Mouse (Mus musculus) c-Kit-positive CD71-positive TER-119-negative erythroid progenitor cells, embryonic 14.5 days (primary cell): ENCODE results near the gene Pwp2.
"Not testable (repeated sequence)": the region's sequence is repeated elsewhere in the genome, so short reads cannot be mapped to it uniquely, and the experiment has no call there.

Experiments
- DNase-seq: peaks from one replicate; pipeline ENCODE4 v3.0.0-alpha.2; 2013; ENCODE audit warnings: low read depth

The Pwp2 gene

GRCm38 (mm10) chr10:78184531-78185380, at the start of gene Pwp2:
Gene Pwp2, minus strand, starts transcription at chr10:78185149.
- DNase-seq = peak; percentile 96

- DNase-seq = no peak
Observed at GRCm38 (mm10) chr10:78233756-78234155, 48.8 kb upstream of the Pwp2 start.

- no peak for DNase-seq
Observed at GRCm38 (mm10) chr10:78233161-78233560, 48.2 kb upstream of the Pwp2 start.

GRCm38 (mm10) chr10:78232301-78232980, 47.5 kb upstream of the Pwp2 start:
- DNase-seq = no peak

GRCm38 (mm10) chr10:78228560-78228928, 43.6 kb upstream of the Pwp2 start:
- no peak for DNase-seq

- DNase-seq = no peak
Observed at GRCm38 (mm10) chr10:78227875-78228559, 43.1 kb upstream of the Pwp2 start.

GRCm38 (mm10) chr10:78224136-78224535, 39.2 kb upstream of the Pwp2 start:
- DNase-seq = no peak

GRCm38 (mm10) chr10:78222908-78223307, 38.0 kb upstream of the Pwp2 start:
- no peak for DNase-seq

GRCm38 (mm10) chr10:78221315-78221714, 36.4 kb upstream of the Pwp2 start:
- DNase-seq = no peak

- no peak for DNase-seq
Observed at GRCm38 (mm10) chr10:78219528-78219927, 34.6 kb upstream of the Pwp2 start.

GRCm38 (mm10) chr10:78218576-78218975, 33.6 kb upstream of the Pwp2 start:
- DNase-seq = no peak

GRCm38 (mm10) chr10:78216376-78217083, 31.6 kb upstream of the Pwp2 start:
- DNase-seq = peak; percentile 48

- DNase-seq = no peak
Observed at GRCm38 (mm10) chr10:78214371-78214770, 29.4 kb upstream of the Pwp2 start.

- DNase-seq = no peak
Observed at GRCm38 (mm10) chr10:78211311-78211710, 26.4 kb upstream of the Pwp2 start.

GRCm38 (mm10) chr10:78201182-78201581, 16.2 kb upstream of the Pwp2 start:
- no peak for DNase-seq

- no peak for DNase-seq
Observed at GRCm38 (mm10) chr10:78192933-78193332, 8.0 kb upstream of the Pwp2 start.

GRCm38 (mm10) chr10:78186076-78186475, 1.1 kb upstream of the Pwp2 start:
- not testable (repeated sequence) for DNase-seq

GRCm38 (mm10) chr10:78185381-78185725, 404 bp upstream of the Pwp2 start:
- DNase-seq = no peak

GRCm38 (mm10) chr10:78183577-78183976, 1.4 kb downstream of the Pwp2 start:
- DNase-seq = no peak

- DNase-seq = no peak
Observed at GRCm38 (mm10) chr10:78182321-78182720, 2.6 kb downstream of the Pwp2 start.

- no peak for DNase-seq
Observed at GRCm38 (mm10) chr10:78174474-78174873, 10.5 kb downstream of the Pwp2 start.

- no peak for DNase-seq
Observed at GRCm38 (mm10) chr10:78171581-78171980, 13.4 kb downstream of the Pwp2 start.
